Mouse (Mus musculus): ENCODE results near the gene Bank1.

GRCm38 (mm10) chr3:136166671-136167070 is 159.2 kb downstream of the Bank1 start:
- TF ChIP-seq ELF1 (IDR thresholded peaks at IDR 0.05; ENCODE audit: low read depth, low read length), result no peak
- no peak for TF ChIP-seq CTCF (IDR thresholded peaks at IDR 0.05 in 2 of 3, conservative IDR thresholded peaks at IDR 0.05 in 1 of 3; ENCODE audit: control insufficient read depth in 1 of 3, insufficient read depth in 1 of 3, low read depth in 2 of 3, low read length in 3 of 3, poor library complexity in 1 of 3, severe bottlenecking in 1 of 3)
- TF ChIP-seq GABPA (IDR thresholded peaks at IDR 0.05; ENCODE audit: low read depth, low read length), result no peak
- no peak for TF ChIP-seq POLR2AphosphoS2 (IDR thresholded peaks at IDR 0.05; ENCODE audit: low read length)
- TF ChIP-seq MAFK (IDR thresholded peaks at IDR 0.05; ENCODE audit: borderline replicate concordance, low read depth, low read length), result no peak
- TF ChIP-seq EP300 (IDR thresholded peaks at IDR 0.05; ENCODE audit: low read depth in 1 of 2, low read length in 2 of 2), result no peak
- TF ChIP-seq POLR2A (IDR thresholded peaks at IDR 0.05; ENCODE audit: control insufficient read depth in 1 of 2, insufficient read depth in 1 of 2, low read depth in 1 of 2, low read length in 2 of 2, poor library complexity in 1 of 2), result no peak
- no peak for TF ChIP-seq KAT2A (conservative IDR thresholded peaks at IDR 0.05; ENCODE audit: low read depth, low read length)
- no peak for TF ChIP-seq ZC3H11A (IDR thresholded peaks at IDR 0.05; ENCODE audit: low read depth, low read length)
- no peak for TF ChIP-seq ETS1 (IDR thresholded peaks at IDR 0.05; ENCODE audit: low read depth, low read length)
- no peak for TF ChIP-seq POLR2AphosphoS5 (IDR thresholded peaks at IDR 0.05; ENCODE audit: borderline replicate concordance, low read depth, low read length)
- TF ChIP-seq TCF12 (IDR thresholded peaks at IDR 0.05; ENCODE audit: low read depth, low read length), result no peak
